Mouse (Mus musculus) c-Kit-positive CD71-positive TER-119-positive erythroid progenitor cells, embryonic 14.5 days (primary cell): ENCODE data around the gene Gm10666.
"Not testable (repeated sequence)": the region's sequence is repeated elsewhere in the genome, so short reads cannot be mapped to it uniquely, and the experiment has no call there.

ENCODE experiments used
- DNase-seq: peaks from one replicate; pipeline ENCODE4 v3.0.0-alpha.2; 2013; ENCODE audit warnings: low spot score

The Gm10666 gene

GRCm38 (mm10) chr7:22134641-22135040 lies at the start of gene Gm10666:
TSS of gene Gm10666 (minus strand) at chr7:22134741.
- DNase-seq = not testable (repeated sequence)

DNA sequence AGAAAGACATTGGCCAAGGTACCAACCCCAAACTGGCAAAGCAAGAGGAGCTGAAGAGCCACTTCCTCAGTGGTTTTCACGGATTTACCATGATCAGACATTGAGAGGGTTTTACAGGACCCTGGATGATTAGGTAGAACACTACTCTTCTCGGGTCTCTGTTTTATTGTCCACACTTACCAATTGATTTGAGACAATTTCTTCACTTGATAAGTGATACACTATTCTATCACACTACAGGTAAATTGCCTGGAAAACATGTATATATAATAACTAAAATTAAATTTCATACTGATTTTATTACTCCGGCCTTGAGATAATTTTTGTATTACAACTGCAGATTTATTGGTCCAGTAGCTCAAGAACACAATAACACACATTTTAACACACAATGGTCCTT lies 29.4 kb upstream of the Gm10666 start, which contains the start of gene Vmn1r142:
TSS of gene Vmn1r142 (minus strand) at position 101 of the 400 bp plus-strand sequence.
- not testable (repeated sequence) for DNase-seq

DNA sequence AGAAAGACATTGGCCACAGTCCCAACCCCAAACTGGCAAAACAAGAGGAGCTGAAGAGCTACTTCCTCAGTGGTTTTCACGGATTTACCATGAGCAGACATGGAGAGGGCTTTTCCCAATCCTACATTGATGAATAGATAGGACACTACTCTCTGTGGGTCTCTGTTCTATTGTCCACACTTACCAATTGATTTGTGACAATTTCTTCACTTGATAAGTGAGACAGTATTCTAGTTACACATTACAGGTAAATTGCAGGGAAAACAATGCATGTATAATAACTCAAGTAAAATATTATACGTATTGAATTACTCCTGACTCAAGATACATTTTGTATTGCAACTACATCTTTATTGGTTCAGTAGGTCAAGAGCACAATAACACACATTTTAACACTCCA lies 16.4 kb downstream of the Gm10666 start, which contains the start of gene Gm16451:
TSS of gene Gm16451 (minus strand) at position 101 of the 400 bp plus-strand sequence.
- not testable (repeated sequence) for DNase-seq
